Comparison of ENCODE assay signal across 8 mouse cellular contexts in the genomic region with DNA sequence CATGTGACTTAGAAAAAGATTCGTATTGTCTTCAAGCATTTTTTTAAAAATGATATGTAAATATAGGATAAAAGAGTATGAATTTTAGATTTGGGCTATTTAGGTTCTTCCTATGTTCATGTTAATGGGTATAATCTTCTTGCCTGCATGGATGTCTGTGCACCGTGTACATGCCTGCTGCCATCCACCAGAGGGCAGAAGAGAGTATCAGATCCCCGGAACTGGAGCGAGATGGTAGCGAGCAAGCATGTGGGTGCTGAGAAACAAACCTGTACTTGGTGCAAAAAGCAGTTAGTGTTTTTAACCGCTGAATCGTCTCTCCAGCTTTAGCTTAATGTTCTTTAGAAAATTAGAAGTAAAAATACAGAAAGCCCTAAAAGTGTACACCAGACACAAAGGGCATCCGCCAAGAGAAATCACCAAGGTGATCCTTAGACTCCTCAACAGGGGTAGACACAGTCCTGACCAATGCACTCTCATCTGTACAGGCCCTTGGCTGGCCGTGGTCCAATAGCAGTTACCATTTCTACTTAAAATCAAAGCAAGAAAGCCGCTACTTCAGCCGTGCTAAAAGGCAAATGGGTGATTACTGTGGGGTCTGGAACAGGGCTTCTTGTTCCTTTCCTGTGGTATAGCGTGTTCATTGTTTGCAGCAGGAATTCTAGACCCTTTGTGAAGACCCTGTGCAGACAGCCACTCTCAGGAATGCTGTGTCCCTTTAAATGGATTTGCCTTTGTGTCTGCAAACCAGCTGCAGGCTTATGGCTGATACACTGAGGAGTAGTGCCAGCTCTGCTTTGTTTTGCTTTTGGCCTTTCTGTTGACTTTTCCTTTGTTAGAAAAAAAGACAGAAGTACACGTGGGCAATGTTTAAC.
DNase-seq lines count a peak whose midpoint lies in the region; ATAC-seq and TF ChIP-seq lines count a peak whose summit lies in the region.

No protein-coding gene starts in this region.

- in situ Hi-C loops in Patski (cut with MboI; ENCODE audit: low pct_unique_long_range_greater_than_20kb), result loop anchor here (5.0 kb wide), 1 partner anchor 313 kb away; no protein-coding TSS in a partner anchor

- ATAC-seq in Patski, result peak; percentile 54
- ATAC-seq in monocyte, adult 5-6 weeks (replicated peaks; ENCODE audit: insufficient number of reproducible peaks, low FRiP score, low TSS enrichment, poor library complexity, severe bottlenecking), result 0 out of 2 replicates have a peak, but pooled peaks have one; percentile 42

- peak; percentile 42 to 61 for DNase-seq in left cerebral cortex, adult 18-20 months (ENCODE audit: low spot score in 2 of 2)
- no peak for DNase-seq in left cerebral cortex, adult 8-10 months (ENCODE audit: low spot score in 2 of 2)
- DNase-seq in Patski (ENCODE audit: low read depth, low spot score), result no peak
- DNase-seq in cerebellum, postnatal 14 days, result peak; percentile 62 to 69
- DNase-seq in heart, postnatal 10 days, result peak; percentile 23 to 63
- peak; percentile 34 for DNase-seq in left cerebral cortex, postnatal 4 days
- DNase-seq in ovary, postnatal 10 days (ENCODE audit: low spot score), result no peak

- CTCF ChIA-PET in Patski (lab: Charles Lee), result interaction anchor here (0.7 to 1.7 kb wide), 8 partner anchors 13 to 308 kb away, joined by 3 to 5 read pairs (median 4); no protein-coding TSS in a partner anchor

- intact Hi-C loops in heart, postnatal 10 days (cut with DNase I), result loop anchor here (5.0 kb wide), 1 partner anchor 308 kb away; no protein-coding TSS in a partner anchor
- intact Hi-C loops in left cerebral cortex, postnatal 4 days (cut with DNase I), result no loop called here

- TF ChIP-seq CTCF in Patski (IDR thresholded peaks at IDR 0.05), result peak; percentile 79

- peaks cover 4% of the 10 kb centered on the region for H3K27me3 ChIP-seq in Patski

- POLR2A ChIA-PET in Patski (lab: Charles Lee), result no interaction called here

Comparison
In these comparisons a context has a peak if more than half of its experiments do, and no peak if none do; other contexts are left out.
1. DNase-seq: peak in left cerebral cortex, adult 18-20 months (2 of 2), cerebellum, postnatal 14 days (2 of 2), heart, postnatal 10 days (2 of 2) and left cerebral cortex, postnatal 4 days (single experiment); none in left cerebral cortex, adult 8-10 months (0 of 2), Patski (single experiment) and ovary, postnatal 10 days (single experiment).